Mouse (Mus musculus): ENCODE measurements around the gene 2310011J03Rik.

DNA sequence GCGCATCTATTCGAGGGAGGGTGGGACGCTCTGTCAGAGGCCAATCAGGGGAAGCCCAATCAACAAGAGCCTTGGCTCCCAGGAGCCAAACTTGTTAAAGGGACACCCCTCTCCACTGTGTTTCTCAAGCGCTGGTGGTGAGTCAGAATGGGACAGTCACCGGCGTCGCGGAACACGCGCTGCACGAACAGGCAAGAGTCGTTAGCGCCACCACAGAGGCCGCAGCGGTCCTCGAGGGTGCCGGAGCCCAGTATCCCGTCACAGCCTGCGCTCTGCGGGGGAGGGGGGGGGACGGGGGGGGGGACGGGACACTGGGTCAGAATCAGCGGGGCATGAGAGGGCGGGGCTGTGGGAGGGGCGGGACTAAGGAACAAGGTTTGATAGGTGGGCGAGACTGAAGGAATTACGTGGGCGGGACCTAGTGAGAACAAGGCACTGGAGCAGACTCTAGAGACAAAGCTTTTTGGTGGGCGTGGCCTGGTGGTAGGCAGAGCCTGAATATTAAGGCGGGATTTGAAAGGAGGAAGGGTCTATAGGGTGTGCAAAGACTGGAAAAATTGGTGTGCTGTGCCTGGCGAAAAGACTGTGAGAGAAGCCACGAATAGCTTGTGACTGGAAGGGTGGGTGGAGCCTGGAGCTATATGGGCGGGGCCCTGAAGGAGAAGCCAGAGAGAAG lies 22.6 kb upstream of the 2310011J03Rik start:
- no peak for TF ChIP-seq POLR2A (IDR thresholded peaks at IDR 0.05; ENCODE audit: low read depth, low read length)
- TF ChIP-seq CTCF (conservative IDR thresholded peaks at IDR 0.05; ENCODE audit: insufficient read depth, insufficient read length, low read depth, low read length) = no peak
